ENCODE assay signal across 18 mouse cellular contexts in the genomic region with DNA sequence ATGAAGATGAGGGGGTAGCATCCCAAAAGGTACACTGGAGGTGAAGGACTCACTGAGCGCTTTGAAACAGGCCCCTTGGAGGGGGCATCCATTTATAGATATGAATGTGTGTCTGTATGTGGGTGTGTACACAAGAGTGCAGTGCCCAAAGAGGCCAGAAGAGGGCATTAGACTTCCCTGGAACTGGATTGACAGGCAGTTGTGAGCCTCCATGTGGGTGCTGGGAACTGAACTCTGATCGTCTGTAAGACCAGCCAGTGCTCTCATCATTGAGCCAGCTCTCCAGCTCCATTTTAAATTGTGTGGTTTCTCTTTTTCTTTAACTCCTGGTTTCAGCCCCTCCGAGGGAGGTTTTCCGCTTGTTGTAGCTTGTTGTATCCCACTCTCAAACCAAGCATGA.
DNase-seq lines count a peak whose midpoint lies in the region; ATAC-seq and TF ChIP-seq lines count a peak whose summit lies in the region.
"Had no signal": no experiment of that assay in that cellular context is flagged by ENCODE, and none has a peak within 500 bp of the region (broad histone marks: within the 10 kb centered on the region; RNA-seq: fewer than 3 reads in every experiment).

No protein-coding gene starts in this region.

- DNase-seq in kidney, postnatal 10 days: peak; percentile 3
- DNase-seq in kidney, adult 11 months: no peak
- no peak for DNase-seq in thymus, adult 2 months
- no peak for DNase-seq in thymus, postnatal 0 days (ENCODE audit: low spot score)
- peak; percentile 51 for DNase-seq in R1 (ENCODE audit: low read depth, low spot score)
- peak; percentile 52 for DNase-seq in thymus, postnatal 4 days
- DNase-seq: adrenal gland, postnatal 10 days; cerebellum, adult 9-11 months; kidney, postnatal 14 days; liver, postnatal 0 days; right cerebral cortex, adult 18-20 months had no signal

- no peak overlapping the region for H3K4me3 ChIP-seq in thymus, adult 2 months (ENCODE audit: control insufficient read depth, insufficient read depth, low read length)
- H3K4me3 ChIP-seq in forebrain, embryonic 12.5 days (replicated peaks): no peak overlapping the region
- H3K4me3 ChIP-seq: embryonic facial prominence, embryonic 13.5 days; heart, embryonic 12.5 days; limb, embryonic 10.5 days had no signal

- peak overlapping the region; percentile 49 for H3K27ac ChIP-seq in thymus, adult 2 months (ENCODE audit: control insufficient read depth, insufficient read depth, low read length)
- H3K27ac ChIP-seq in forebrain, embryonic 12.5 days: no peak overlapping the region
- H3K27ac ChIP-seq: embryonic facial prominence, embryonic 13.5 days; limb, embryonic 10.5 days had no signal

- no peaks in the 10 kb centered on the region for H3K36me3 ChIP-seq in thymus, adult 2 months (ENCODE audit: control insufficient read depth, insufficient read depth, low read length)
- H3K36me3 ChIP-seq in forebrain, embryonic 12.5 days (replicated peaks): no peaks in the 10 kb centered on the region
- H3K36me3 ChIP-seq: embryonic facial prominence, embryonic 13.5 days; heart, embryonic 12.5 days; limb, embryonic 10.5 days had no signal

- no peak overlapping the region for H3K4me2 ChIP-seq in forebrain, embryonic 12.5 days
- H3K4me2 ChIP-seq: embryonic facial prominence, embryonic 13.5 days; heart, embryonic 12.5 days had no signal

- H3K9ac ChIP-seq in forebrain, embryonic 12.5 days: no peak overlapping the region
- H3K9ac ChIP-seq: embryonic facial prominence, embryonic 13.5 days; heart, embryonic 12.5 days; liver, postnatal 0 days had no signal

- no peaks in the 10 kb centered on the region for H3K27me3 ChIP-seq in thymus, adult 2 months (ENCODE audit: control insufficient read depth, insufficient read depth, low read length)
- no peaks in the 10 kb centered on the region for H3K27me3 ChIP-seq in forebrain, embryonic 12.5 days
- H3K27me3 ChIP-seq: embryonic facial prominence, embryonic 13.5 days; heart, embryonic 12.5 days had no signal

- peaks cover 34% of the 10 kb centered on the region for H3K4me1 ChIP-seq in thymus, adult 2 months (replicated peaks; ENCODE audit: control insufficient read depth, insufficient read depth, low read length)
- no peaks in the 10 kb centered on the region for H3K4me1 ChIP-seq in forebrain, embryonic 12.5 days
- H3K4me1 ChIP-seq: heart, embryonic 12.5 days; limb, embryonic 10.5 days had no signal

- TF ChIP-seq CTCF in thymus, adult 2 months (IDR thresholded peaks at IDR 0.05; ENCODE audit: borderline replicate concordance, control insufficient read depth, extremely low read depth, insufficient read depth, low read length, poor library complexity): no peak

- no peak for ATAC-seq in forebrain, embryonic 12.5 days (ENCODE audit: low FRiP score)
- ATAC-seq: forebrain, embryonic 16.5 days; hindbrain, embryonic 16.5 days; intestine, postnatal 0 days; liver, postnatal 0 days had no signal

- 85% methylated on average over 4 of the region's 4 CpGs for WGBS in thymus, adult 2 months
- whole genome bisulfite sequencing in forebrain, embryonic 12.5 days: 93% methylated on average over 4 of the region's 4 CpGs

- peaks cover 5% of the 10 kb centered on the region; the same call in 1 of the 2 replicates for H3K9me3 ChIP-seq in forebrain, embryonic 12.5 days
- H3K9me3 ChIP-seq: limb, embryonic 10.5 days had no signal

- TF ChIP-seq POLR2A in thymus, adult 2 months (IDR thresholded peaks at IDR 0.05; ENCODE audit: control insufficient read depth, extremely low read depth, insufficient read depth, low read length, poor library complexity): no peak

Comparison
In these comparisons a context has a peak if more than half of its experiments do, and no peak if none do; other contexts are left out.
1. DNase-seq: peak in kidney, postnatal 10 days (single experiment), R1 (single experiment) and thymus, postnatal 4 days (single experiment); none in kidney, adult 11 months (single experiment), thymus, adult 2 months (single experiment) and thymus, postnatal 0 days (single experiment).